Mouse (Mus musculus) brain, embryonic 14.5 days (tissue): ENCODE measurements around the gene Ankrd13a.

Source experiments
- CTCF ChIP-seq: fragments of 200-500 bp; IDR thresholded peaks from 2 replicates; pipeline ENCODE4 v1.5.1; 2012; ENCODE audit warnings: inconsistent platforms, mild to moderate bottlenecking, moderate library complexity, borderline replicate concordance; ENCODE audit not compliant: insufficient read depth, insufficient read length; ENCODE audit errors: extremely low read depth
- POLR2A ChIP-seq: fragments of 200-500 bp; IDR thresholded peaks from 2 replicates; pipeline ENCODE4 v1.6.1; 2012; ENCODE audit warnings: mild to moderate bottlenecking, inconsistent platforms, borderline replicate concordance; ENCODE audit not compliant: poor library complexity, insufficient read depth, insufficient read length, severe bottlenecking; ENCODE audit errors: extremely low read depth

DNA sequence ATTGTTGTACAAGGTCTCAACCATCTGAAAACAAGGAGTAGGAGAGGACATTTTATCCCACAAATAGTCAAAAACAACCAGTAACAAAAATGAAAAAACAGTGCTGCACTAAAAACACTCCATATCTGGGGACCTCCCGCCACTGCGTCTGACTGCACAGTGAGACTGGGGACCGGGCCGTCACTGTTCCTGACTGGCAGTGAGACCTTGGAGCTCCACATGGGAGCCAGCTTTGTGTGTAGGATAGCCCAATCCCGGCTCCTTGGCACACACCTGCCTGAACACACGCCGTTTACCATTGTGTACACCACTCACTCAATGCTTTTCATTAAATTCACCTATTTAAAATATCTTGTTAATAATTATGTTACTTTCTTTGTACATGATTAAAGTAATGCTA is 7.3 kb upstream of the Ankrd13a start:
- TF ChIP-seq POLR2A (no peak), CTCF (no peak)
